Mouse (Mus musculus) thymus, postnatal 10 days (tissue): ENCODE measurements around the gene Gm26741.

Experiments
- DNase-seq, 2 experiments: peaks; one replicate each; pipeline ENCODE4 v3.0.0; 2021; ENCODE audit warnings: low spot score in 2 of 2

Gm26741 gene

DNA sequence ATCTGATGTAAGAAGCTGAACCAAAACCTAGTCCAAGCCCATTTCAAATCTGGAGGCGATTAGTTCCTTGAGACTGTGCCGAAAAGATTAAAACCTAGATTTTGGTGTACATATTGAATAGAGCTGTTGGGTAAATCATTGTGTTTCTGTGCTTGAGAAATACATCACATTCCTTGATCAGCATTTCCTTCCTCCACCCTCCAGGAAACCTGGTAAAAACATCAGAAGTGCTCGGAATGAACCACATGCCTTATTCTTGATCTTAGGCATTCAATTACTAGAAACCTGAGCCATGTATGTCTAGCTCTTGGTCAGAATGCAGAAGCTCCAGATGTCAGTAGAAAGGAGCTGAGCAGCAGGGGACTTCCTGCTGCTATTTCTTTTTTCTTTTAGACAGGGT lies 30.9 kb downstream of the Gm26741 start:
- no peak for DNase-seq

DNA sequence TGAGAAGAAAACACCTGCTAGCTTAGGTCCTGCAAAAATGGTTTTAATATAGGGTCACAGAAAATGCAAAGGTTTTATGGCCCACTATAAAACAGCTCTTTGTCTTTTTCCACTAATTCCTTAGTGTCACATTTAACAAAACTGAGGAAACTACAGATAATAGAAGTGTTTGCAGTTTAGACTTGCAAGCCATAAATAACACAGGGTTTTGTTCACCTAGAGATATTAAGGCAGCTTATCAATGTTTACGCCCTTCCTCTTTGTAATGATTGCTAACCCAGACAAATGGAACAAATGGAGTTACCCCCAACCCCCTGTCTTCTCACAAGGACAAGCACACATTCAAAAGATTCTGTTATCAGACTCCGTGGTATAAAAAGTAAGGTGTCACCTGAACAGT lies 32.6 kb downstream of the Gm26741 start:
- no peak for DNase-seq

DNA sequence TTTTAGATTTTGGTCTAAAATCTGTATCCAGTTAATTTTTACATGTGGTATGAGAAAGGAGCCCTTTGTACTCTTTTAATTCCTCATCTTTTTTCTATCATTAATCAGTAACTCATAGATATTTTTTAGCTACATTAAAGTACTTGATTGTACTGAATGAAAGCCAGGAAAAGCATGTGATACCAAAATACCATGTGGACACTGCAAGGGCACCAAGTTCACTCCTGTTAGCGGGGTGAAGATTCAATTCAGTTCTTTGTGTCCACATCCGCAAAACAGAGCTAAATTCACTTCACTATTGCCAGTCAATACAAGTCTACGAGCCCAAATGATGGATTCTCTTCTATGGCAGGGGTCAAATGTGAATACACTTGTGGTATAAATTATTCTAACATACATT lies 38.1 kb downstream of the Gm26741 start:
- no peak for DNase-seq

DNA sequence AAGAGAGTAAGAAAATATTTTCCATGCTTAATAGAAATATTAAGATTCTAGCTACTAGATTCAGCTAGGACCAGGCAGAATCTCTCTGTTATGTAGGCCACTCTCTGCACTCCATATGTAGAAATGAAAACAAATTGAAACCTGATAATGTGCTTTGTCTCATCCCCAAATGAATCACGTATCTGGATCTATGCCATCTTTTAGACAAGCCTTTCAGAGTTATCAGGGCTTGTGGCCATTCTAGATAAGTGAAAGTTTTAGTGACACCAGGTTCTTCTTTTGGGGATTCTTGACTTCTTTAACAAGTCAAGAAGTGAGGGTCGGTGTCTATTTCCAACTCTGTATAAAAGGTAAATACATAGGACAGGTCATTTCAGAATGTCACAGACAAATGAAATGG lies 40.1 kb downstream of the Gm26741 start:
- DNase-seq, result no peak

DNA sequence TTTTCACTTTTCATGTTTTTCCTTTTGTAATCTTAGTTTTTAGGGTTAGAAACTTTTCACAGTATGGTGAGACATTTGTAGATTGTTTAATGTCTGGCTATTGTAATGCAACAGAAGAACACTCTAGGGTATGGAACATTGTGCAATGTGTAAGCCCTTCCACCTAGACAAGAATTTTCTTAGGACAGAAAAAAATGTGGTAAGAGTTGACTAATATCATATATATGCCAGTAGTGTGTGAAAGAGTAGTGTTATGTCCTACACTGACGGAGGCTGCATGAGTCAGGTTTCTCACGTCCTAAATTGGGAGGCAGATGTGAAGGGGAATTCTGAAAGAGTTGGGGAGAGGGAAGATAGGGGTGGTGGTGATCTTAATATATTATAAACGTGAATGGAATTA lies 41.2 kb downstream of the Gm26741 start:
- no peak for DNase-seq

DNA sequence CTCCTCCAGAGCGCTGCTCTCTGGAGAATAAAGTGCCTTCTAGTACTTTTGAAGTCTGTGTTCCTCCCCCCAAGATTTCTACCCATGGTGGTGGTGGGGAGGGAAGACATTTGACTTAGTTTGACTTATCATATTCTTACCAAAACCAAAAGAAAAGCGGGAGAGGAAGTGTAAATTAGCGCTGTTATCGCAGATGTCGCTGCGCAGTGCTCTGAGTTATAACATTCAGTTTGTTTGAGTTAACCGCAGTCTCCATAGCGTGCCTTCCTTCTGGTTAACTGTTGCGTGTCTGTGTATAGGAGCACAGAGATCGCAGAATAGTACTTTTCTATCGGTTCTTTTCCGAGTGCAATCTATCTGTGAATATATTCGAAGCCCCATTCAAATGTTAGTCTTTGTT lies 46.6 kb downstream of the Gm26741 start:
- no peak for DNase-seq

DNA sequence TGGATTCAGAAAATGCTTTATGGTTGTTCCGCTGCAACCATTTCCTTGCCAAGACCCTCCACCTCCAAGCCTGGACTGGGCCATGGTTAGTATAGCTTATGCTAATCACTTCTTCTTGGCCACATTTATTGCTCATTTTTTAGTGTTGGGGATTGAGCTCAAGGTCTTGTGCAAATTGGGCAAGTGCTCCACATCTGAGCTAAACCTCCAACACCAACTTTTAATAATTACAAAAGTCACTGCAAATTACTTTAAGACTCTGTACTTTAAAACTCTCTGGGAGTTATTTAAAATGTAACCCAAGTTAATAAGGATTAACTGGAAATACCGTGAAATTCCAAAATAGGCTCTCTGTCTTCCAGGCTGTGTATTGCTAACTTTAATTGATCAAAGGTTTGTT lies 49.0 kb downstream of the Gm26741 start:
- DNase-seq, result no peak
